Mouse (Mus musculus): ENCODE data around the gene Acin1.

The Acin1 gene

GRCm38 (mm10) chr14:54698733-54699132 lies 12.0 kb upstream of the Acin1 start, which contains the start of gene Gm29776:
Gene Gm29776 (minus strand): TSS chr14:54698833.
- DNase-seq (ENCODE audit: low spot score in 2 of 2): no peak

- no peak for DNase-seq (ENCODE audit: low spot score in 2 of 2)
Measured at GRCm38 (mm10) chr14:54696752-54697151, 10.0 kb upstream of the Acin1 start.

DNA sequence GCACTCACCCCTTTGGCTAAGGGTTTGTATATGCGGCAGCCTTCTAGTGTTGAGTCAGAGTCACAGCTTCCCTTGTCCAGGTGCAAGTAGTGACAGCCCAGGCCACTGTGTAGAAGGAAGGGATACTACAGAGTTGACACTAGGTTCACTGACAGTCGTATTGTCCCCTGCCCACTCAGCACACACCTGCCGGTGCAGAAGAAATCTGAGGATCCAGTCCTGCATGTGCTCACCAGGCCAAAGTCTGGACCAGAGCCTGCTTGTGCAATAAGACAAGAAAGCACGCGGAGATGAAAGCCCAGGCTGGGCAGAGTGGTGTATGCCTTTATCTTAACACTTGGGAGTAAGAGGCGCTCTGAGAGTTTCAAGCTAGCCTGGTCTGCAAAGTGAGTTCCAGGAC lies 8.3 kb upstream of the Acin1 start:
- DNase-seq (ENCODE audit: low spot score in 2 of 2): no peak

GRCm38 (mm10) chr14:54687251-54687650 lies 520 bp upstream of the Acin1 start:
- DNase-seq (ENCODE audit: low spot score in 2 of 2): no peak

- DNase-seq (ENCODE audit: low spot score in 2 of 2): no peak
Measured at GRCm38 (mm10) chr14:54686063-54686521, 639 bp downstream of the Acin1 start, which contains the start of gene 1700123O20Rik. Gene 1700123O20Rik (plus strand): TSS chr14:54686216.

DNA sequence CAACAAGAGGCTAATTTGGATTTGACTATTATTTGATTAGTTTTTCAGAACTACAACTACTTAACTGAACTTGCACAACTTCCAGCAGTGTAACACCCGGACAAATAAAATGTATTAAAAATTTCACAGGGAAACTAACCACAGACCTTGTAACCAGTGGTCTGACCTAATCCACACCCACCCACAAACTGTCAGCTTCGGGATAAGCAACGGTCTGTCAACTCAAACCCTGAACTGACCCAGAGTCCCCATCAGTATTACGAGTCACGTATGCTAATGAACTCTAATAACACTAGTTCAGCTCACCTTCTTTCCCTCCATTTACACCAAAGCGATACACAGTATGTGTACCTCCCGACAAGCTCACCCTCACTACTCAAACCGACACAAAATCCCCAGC lies 1.3 kb downstream of the Acin1 start:
- no peak for DNase-seq (ENCODE audit: low spot score in 2 of 2)

GRCm38 (mm10) chr14:54682396-54682795 lies 4.3 kb downstream of the Acin1 start:
- DNase-seq (ENCODE audit: low spot score in 2 of 2): no peak

GRCm38 (mm10) chr14:54678657-54679304 lies 8.0 kb downstream of the Acin1 start:
- DNase-seq (ENCODE audit: low spot score in 2 of 2): no peak

GRCm38 (mm10) chr14:54676290-54676689 lies 10.4 kb downstream of the Acin1 start:
- no peak for DNase-seq (ENCODE audit: low spot score in 2 of 2)

DNA sequence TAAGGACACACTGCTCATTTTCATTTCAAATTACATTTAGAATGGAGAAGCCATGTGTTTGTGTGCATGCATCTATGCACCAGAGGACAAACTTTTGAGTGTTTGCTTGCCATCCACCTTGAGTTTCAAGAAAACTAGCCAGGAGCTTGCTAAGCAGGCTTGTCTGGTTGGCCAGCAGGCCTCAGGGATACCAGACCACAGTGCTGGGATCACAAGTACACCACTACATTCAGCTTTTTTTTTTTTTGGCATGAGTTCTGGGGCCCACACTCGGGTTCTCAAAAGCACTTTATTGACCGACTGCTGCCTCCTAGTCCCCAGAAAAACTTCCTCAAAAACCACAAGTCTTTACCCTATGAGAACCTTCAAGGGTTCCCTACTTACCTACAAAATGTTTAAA lies 12.4 kb downstream of the Acin1 start:
- DNase-seq (ENCODE audit: low spot score in 2 of 2): no peak

GRCm38 (mm10) chr14:54669381-54669780 lies 17.4 kb downstream of the Acin1 start:
- no peak for DNase-seq (ENCODE audit: low spot score in 2 of 2)

GRCm38 (mm10) chr14:54664477-54665222 lies 22.1 kb downstream of the Acin1 start:
- DNase-seq (ENCODE audit: low spot score in 2 of 2): no peak

GRCm38 (mm10) chr14:54660009-54660408 lies 26.7 kb downstream of the Acin1 start:
- no peak for DNase-seq (ENCODE audit: low spot score in 2 of 2)

DNA sequence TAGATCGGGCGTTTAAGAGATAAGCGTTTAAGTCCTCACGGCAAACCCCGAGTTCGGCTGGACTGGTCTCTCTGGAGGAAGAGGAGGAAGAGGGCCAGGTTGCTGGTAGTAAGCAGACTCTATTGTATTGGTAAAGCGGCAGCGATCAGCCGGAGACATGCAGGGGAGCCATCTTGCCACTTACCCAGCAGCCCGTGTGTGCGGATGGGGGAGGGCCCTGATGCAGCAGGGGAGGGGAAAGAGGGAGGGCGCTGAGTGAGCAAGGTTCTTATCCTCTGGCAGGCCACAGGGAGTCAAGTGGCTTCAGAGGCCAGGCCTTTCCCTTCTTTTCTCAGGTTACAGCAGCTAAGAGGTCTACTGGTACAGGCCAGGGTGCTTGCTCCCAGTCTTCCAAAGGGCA lies 33.2 kb downstream of the Acin1 start:
- DNase-seq (ENCODE audit: low spot score in 2 of 2): peak; percentile 55 to 64

- no peak for DNase-seq (ENCODE audit: low spot score in 2 of 2)
Measured at GRCm38 (mm10) chr14:54652787-54653186, 33.9 kb downstream of the Acin1 start.

- DNase-seq (ENCODE audit: low spot score in 2 of 2): no peak
Measured at GRCm38 (mm10) chr14:54651556-54651955, 35.2 kb downstream of the Acin1 start.

- peak in 1 of 2 experiments; percentile 73 for DNase-seq (ENCODE audit: low spot score in 2 of 2)
Measured at GRCm38 (mm10) chr14:54650621-54651454, 35.9 kb downstream of the Acin1 start.

DNA sequence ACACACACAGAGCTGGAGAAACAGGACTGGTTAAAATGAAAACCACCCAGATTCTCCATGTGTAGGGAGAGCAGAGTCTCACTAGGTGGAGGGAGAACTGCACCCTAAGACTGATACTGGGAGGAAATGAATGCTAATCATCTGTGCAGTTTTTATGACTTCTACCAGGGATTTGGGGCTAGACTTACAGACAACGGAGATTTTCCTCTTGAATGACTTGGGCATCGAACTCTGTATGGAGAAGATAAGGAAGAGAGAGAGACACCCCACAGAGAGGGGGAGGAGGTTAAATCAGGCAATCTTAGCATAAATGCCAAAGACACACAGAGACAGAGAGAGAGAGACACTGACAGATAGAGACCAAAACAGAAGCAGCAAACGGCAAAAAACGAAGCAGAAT lies 38.8 kb downstream of the Acin1 start:
- DNase-seq (ENCODE audit: low spot score in 2 of 2): no peak

DNA sequence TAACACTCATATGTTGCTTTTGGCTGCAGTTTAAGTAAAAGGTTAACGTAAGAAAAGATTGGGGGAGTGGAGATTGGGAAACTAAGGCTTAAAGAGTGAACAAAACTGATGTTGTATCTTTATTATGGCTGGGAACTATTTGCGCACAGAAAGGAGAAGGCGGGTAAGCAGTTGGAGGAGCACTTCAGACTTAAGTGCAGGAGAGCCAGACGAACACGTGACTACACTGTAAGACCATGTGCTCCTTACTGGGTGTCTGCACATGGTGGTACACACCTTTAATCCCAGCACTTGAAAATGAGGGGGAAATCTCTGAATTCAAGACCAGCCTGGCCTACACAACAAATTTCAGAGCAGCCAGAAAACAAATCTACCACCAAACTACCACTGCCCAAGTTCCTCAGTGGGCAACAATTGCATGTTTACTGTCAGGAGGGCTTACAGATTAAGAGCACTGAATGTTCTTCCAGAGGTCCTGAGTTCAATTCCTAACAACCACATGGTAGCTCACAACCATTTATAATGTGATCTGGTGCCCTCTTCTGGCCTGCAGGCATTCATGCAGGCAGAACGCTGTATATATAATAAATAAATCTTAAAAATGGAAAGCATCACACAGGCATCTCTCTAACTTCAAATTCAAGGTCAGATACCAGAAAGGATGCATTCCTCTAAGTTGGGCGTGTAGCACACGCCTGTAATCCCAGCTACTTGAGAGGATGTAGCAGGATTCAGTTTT lies 39.7 kb downstream of the Acin1 start:
- DNase-seq (ENCODE audit: low spot score in 2 of 2): no peak

- DNase-seq (ENCODE audit: low spot score in 2 of 2): no peak
Measured at GRCm38 (mm10) chr14:54646455-54646854, 40.3 kb downstream of the Acin1 start.

GRCm38 (mm10) chr14:54644294-54644693 lies 42.4 kb downstream of the Acin1 start:
- DNase-seq (ENCODE audit: low spot score in 2 of 2): no peak

GRCm38 (mm10) chr14:54643011-54643410 lies 43.7 kb downstream of the Acin1 start:
- no peak for DNase-seq (ENCODE audit: low spot score in 2 of 2)

All from frontal cortex, postnatal 25 days (tissue).